Mouse (Mus musculus): ENCODE results near the gene Cp.

- TF ChIP-seq FLI1 (IDR thresholded peaks at IDR 0.05; ENCODE audit: low read length): no peak
- TF ChIP-seq GATA1 (IDR thresholded peaks at IDR 0.05; ENCODE audit: borderline replicate concordance, low read length): no peak
These were observed 35.5 kb downstream of the Cp start for GRCm38 (mm10) chr3:19992388-19992787.
